Mouse (Mus musculus): ENCODE measurements around the gene Arhgap10.

Gene Arhgap10

GRCm38 (mm10) chr8:77444166-77444870 is 73.4 kb downstream of the Arhgap10 start:
- DNase-seq (ENCODE audit: low spot score in 2 of 2), result no peak

DNA sequence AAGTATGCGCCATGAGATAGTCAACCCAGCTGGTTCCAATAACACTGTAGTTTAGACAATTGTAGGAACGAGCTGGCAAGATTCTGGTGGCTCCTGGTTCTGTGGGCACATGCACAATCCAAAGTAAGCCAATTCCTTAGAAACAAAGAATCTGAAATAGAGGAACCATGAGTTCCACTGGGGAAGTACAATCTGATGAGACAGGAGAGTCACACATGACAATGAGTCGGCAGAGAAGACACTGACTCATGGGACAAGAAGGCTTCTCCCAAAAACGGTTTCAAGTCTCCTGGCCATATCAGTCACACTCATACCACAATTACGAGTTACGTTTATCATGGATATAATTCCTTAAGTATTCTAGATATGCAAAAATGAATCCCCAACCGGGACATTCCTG is 75.3 kb downstream of the Arhgap10 start:
- DNase-seq (ENCODE audit: low spot score in 2 of 2), result no peak

DNA sequence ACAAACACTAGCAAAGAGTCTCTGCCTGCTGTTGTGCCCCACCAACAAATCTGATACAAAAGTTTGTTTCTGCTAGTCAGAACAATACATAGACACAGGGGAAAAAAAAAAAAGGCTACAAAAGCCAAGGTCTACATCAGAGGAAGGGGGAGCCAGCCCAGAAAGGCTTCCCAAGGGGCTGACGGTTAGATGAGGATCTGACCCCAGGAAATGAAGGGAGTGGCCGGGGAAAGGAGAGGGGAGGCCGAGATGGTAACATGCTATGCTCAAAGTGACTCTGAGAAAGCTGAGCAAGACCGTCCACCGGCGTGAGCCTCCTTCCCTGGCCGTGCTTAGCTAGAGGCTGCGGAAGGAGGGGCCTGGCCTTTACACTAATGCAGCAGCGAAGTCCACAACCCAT is 76.8 kb downstream of the Arhgap10 start:
- no peak for DNase-seq (ENCODE audit: low spot score in 2 of 2)

DNA sequence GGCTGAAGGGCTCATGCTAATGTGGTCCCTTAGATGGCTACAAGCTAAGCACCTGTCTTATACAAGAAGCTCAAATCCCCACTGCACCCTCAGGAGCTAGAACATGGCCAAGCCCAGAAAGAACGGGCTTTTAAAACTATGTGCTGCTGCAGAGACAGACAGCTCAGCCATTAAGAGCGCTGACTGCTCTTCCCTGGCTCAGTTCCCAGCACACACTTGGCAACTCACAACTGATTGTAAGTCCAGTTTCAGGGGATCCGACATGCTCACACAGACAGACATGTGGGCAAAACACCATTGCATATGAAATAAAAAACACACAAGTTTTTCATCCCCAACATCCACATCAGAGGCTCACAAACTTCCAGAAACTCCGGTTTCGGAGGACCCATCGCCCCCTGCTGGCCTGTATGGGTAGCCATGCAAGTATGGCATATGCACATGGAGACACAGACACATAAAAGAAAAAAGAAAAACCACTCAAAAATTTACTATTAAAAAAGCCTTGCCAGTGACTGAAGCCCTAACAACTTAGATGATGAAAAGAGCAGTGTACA is 77.4 kb downstream of the Arhgap10 start:
- DNase-seq (ENCODE audit: low spot score in 2 of 2), result no peak

- no peak for DNase-seq (ENCODE audit: low spot score in 2 of 2)
These were observed 78.1 kb downstream of the Arhgap10 start for GRCm38 (mm10) chr8:77439670-77440069.

- no peak for DNase-seq (ENCODE audit: low spot score in 2 of 2)
These were observed 79.8 kb downstream of the Arhgap10 start for GRCm38 (mm10) chr8:77437807-77438493.

DNA sequence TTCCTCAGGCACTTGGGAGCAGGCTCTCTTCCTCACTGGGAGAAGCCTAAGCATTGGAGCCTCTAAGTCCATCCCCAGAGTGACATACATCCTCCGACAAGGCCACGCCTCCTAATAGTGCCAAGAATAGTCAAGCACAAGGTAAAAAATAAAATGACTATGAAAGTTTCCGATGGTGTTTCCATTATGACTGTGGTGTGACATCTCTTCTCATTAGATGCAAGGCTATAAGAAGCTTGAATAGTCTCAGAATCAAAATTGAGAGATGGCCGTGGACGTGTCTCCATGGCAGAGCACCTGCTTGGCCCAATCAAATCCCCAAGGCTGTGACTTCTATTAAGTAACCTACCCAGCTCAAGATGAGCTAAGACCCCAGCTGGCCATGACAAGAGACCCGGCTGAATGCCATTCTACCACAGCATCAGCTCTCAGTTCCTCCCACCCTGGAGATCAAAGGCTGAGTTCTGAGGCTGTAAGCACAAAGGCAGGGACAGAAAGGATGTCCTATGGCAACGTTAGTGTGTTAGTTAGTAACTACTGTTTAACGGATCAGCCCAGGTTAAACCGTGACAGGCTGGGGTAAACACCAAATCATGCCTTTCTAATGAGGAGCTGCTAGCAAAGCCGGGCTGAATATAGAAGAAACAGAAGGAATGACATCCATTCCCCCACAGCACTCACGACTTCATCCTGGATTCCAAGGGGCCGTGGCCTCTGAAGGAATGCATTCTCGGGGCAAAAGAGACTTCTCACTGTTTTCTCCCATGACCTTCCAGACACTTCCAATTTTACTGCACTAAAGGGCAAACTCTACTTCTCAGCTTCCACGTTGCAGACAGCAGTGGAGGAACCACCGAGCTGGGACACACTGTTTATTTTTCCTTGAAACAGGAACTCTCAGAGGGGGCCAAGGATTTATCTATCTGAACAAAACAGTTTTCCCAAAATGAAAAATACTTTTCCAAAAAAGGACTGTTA is 81.5 kb downstream of the Arhgap10 start:
- no peak for DNase-seq (ENCODE audit: low spot score in 2 of 2)

GRCm38 (mm10) chr8:77433221-77433620 is 84.5 kb downstream of the Arhgap10 start:
- peak in 1 of 2 experiments; percentile 19 for DNase-seq (ENCODE audit: low spot score in 2 of 2)

DNA sequence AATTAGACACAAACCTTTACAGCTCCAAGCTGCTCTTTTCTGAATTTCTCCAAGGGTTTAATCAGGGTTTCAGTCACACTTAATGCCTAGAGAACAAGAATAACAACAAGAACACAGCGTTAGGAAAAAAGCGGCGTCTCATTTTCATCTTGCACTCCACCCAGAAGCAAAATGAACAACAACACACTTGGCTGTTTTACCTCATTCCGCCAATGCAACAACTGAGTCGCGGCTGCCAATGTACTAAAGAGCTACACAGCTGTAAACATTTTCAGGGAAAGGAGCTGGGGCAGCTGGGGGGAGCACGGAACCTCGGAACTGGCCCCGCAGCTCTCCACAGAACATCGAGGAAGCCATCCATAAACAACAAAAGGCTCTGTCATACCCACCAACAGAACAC is 85.0 kb downstream of the Arhgap10 start:
- no peak for DNase-seq (ENCODE audit: low spot score in 2 of 2)

DNA sequence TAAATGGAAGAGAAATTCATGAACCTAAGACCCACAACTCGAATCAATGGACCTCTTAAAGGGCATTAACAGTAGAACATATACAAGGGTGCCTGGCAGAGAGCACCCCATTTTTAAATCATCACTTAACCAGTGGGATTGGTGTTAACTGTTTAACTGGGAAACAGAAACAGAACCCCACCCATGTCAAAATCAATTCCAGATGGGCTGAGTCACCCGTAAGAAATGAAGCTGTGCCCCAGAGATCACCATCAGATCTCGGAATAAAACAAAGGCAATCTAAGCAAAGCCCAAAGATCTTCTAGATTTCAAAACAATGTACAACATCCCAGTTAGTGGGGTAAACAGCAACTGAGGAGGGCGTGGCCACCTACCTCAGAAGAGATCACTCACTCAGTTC is 89.3 kb downstream of the Arhgap10 start:
- no peak for DNase-seq (ENCODE audit: low spot score in 2 of 2)

- no peak for DNase-seq (ENCODE audit: low spot score in 2 of 2)
These were observed 89.7 kb downstream of the Arhgap10 start for GRCm38 (mm10) chr8:77428015-77428414.

GRCm38 (mm10) chr8:77427438-77427837 is 90.3 kb downstream of the Arhgap10 start:
- DNase-seq (ENCODE audit: low spot score in 2 of 2), result no peak

DNA sequence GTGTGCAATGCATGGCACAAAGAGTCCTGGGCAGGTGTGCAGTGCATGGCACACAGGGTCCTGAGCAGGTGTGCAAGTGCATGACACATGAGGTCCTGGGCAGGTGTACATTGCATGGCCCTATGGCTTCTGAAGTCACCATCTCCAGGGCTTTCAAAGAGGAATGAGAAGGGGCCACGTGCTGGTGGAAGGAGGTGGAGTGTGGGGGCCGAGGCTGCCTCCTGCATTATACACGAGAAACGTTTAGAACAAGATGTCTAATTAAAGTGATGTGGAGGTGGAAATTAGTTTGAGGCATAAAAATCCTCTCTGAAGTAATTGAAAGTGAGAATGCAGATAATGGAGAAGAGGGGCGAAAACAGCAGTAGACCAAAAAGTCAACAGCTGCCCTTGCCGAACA is 93.9 kb downstream of the Arhgap10 start:
- no peak for DNase-seq (ENCODE audit: low spot score in 2 of 2)

- peak; percentile 66 to 75 for DNase-seq (ENCODE audit: low spot score in 2 of 2)
These were observed 95.0 kb downstream of the Arhgap10 start for GRCm38 (mm10) chr8:77422632-77423252.

DNA sequence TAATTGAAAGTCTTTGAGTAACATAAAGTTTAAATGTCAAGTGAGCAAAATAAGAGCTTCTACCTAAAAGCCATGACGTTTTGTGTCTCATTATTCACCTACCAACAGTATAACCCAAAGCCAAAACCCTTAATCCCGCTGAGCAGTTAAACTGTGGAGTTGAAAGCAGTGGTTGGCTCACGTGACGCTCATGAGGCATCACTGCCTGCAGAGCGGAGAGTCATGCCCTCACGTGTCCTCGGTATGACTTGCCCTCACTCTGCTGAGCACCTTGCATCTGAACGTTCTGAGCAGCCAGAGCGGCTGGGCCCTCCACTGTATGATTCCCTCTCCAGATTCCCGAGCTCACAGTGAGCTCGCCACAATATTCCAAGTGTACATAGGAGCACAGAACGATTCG is 96.2 kb downstream of the Arhgap10 start:
- DNase-seq (ENCODE audit: low spot score in 2 of 2), result no peak

DNA sequence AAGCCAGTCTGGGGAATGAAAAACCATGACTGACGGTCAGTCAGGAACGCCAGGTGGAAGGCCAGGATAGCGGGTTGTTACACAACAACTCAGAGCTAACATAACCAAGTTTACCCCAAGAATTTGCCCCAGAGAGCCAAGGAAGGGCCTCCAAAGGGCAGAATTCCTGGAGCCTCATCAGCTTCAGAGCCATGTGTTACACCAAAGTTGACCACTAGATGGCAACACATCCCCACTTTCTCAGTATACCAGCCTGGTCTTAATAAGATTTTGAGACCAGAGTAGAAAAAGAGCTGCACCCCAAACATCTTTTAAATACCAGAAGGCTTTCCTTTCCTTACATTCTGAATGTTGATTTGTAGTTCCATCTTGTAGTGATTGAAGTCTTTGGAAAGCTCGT is 98.0 kb downstream of the Arhgap10 start:
- DNase-seq (ENCODE audit: low spot score in 2 of 2), result peak; percentile 53 to 59

GRCm38 (mm10) chr8:77416738-77417137 is 101.0 kb downstream of the Arhgap10 start:
- no peak for DNase-seq (ENCODE audit: low spot score in 2 of 2)

DNA sequence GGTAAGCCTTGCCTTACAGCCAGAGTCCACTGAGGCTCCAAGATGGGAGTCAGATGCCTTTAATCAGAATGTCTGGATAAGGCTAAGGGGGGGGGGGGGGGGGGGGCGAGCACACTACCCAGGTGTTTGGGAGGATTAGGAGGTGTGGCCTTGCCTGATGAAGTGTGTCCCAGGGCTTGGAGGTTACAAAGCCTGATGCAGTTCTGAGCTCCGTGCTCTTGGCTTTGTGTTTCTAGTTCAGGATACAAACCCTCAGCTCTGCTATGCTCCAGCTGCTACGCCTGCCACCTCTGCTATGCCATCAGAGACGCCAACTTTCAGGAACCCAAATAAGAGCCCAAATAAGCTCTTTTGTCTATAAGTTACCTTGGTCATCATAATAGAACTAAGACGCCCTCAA is 101.7 kb downstream of the Arhgap10 start:
- DNase-seq (ENCODE audit: low spot score in 2 of 2), result no peak

GRCm38 (mm10) chr8:77411262-77411661 is 106.5 kb downstream of the Arhgap10 start:
- DNase-seq (ENCODE audit: low spot score in 2 of 2), result no peak

DNA sequence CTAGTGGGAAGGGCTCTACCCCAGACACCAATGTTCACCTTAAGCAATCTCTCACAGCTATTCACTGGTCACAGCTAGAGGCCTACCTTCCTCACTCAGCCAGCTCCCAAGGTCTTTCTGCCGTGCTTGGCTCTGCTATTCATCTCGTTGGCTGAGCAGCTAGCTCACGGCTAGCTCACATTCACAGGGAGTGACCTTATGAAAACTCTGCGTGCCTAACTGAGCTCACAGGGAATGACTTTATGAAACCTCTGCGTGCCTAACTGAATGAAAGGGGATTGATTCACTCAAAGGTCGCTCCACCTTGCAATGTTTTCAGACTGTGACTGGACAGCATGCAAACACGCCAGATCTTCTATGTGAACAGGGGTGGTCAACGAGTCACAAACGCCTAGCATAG is 107.4 kb downstream of the Arhgap10 start:
- no peak for DNase-seq (ENCODE audit: low spot score in 2 of 2)

- DNase-seq (ENCODE audit: low spot score in 2 of 2), result no peak
These were observed 109.1 kb downstream of the Arhgap10 start for GRCm38 (mm10) chr8:77408527-77409215.
